Mouse (Mus musculus) embryonic fibroblast, embryonic 13.5 days (primary cell): ENCODE data around the gene Ankfy1.

Source experiments
- CTCF ChIP-seq: IDR thresholded peaks from 2 replicates; pipeline ENCODE4 v1.5.1; 2011; ENCODE audit warnings: mild to moderate bottlenecking, control low read depth, low read length, moderate library complexity, borderline replicate concordance; ENCODE audit not compliant: insufficient read depth
- POLR2A ChIP-seq: IDR thresholded peaks from 2 replicates; pipeline ENCODE4 v1.6.1; 2011; ENCODE audit warnings: low read depth, mild to moderate bottlenecking, control low read depth, low read length, moderate library complexity

GRCm38 (mm10) chr11:72645386-72645785 is 44.4 kb upstream of the Ankfy1 start:
- TF ChIP-seq CTCF (no peak), POLR2A (no peak)
